Mouse (Mus musculus) bone marrow, adult 2 months (tissue): ENCODE data around the gene Il12b. TPM values are rescaled to one million over a fixed set of nuclear protein-coding genes. Genes with fewer than 3 reads are reported as not detected.

ENCODE experiments used
- H3K27ac ChIP-seq: fragments of 200-500 bp; 2 replicates; pipeline ENCODE4 v1.5.1; 2012; ENCODE audit warnings: low read depth, mild to moderate bottlenecking, control low read depth, inconsistent platforms, low read length; ENCODE audit not compliant: control insufficient read depth, poor library complexity, insufficient read depth
- H3K4me1 ChIP-seq: fragments of 200-500 bp; 2 replicates; pipeline ENCODE4 v1.6.1; 2011; ENCODE audit warnings: low read length; ENCODE audit not compliant: control insufficient read depth, insufficient read depth
- H3K4me3 ChIP-seq: fragments of 200-500 bp; replicated peaks from 2 replicates; pipeline ENCODE3; 2011; ENCODE audit warnings: mild to moderate bottlenecking, low read depth, low read length, control low read depth; ENCODE audit not compliant: control insufficient read depth
- CTCF ChIP-seq: fragments of 200-500 bp; IDR thresholded peaks from 2 replicates; pipeline ENCODE4 v1.5.1; 2011; ENCODE audit warnings: low read length, control low read depth; ENCODE audit not compliant: control insufficient read depth, insufficient read depth
- POLR2A ChIP-seq: fragments of 200-500 bp; IDR thresholded peaks from 2 replicates; pipeline ENCODE4 v1.6.1; 2011; ENCODE audit warnings: low read depth, mild to moderate bottlenecking, control low read depth, low read length, borderline replicate concordance; ENCODE audit not compliant: control insufficient read depth
- WGBS: fragments of 180-500 bp; shearing (Covaris S2); methylation state at CpG from one replicate; pipeline ENCODE4 v1.1.7; 2018; 5-methylcytosine and 5-hydroxymethylcytosine counted together
- polyA plus RNA-seq: library from polyadenylated mRNA; stranded (reverse); fragments of >200 nt; gene quantifications from 2 replicates; pipeline ENCODE4 v1.2.4, GENCODE M21; 2011; ENCODE audit warnings: low replicate concordance; ENCODE audit not compliant: missing spikeins, insufficient read depth, insufficient read length

Il12b gene
- polyA plus RNA-seq, 1 experiment, result not detected

- TF ChIP-seq CTCF (no peak), POLR2A (no peak)
- no peak overlapping the region for H3K4me3 ChIP-seq
- 88% methylated on average over 3 of the region's 3 CpGs for WGBS
- no peaks in the 10 kb centered on the region for H3K4me1 ChIP-seq
- H3K27ac ChIP-seq, result no peak overlapping the region
These were observed 14.7 kb downstream of the Il12b start for GRCm38 (mm10) chr11:44414605-44415004.

- Histone ChIP-seq H3K4me3 (no peak overlapping the region), H3K4me1 (no peaks in the 10 kb centered on the region), H3K27ac (no peak overlapping the region)
- TF ChIP-seq CTCF, result no peak
- no peak for TF ChIP-seq POLR2A
- 38% methylated on average over 1 of the region's 1 CpGs for WGBS
These were observed 17.5 kb downstream of the Il12b start for GRCm38 (mm10) chr11:44417403-44417802.

- TF ChIP-seq CTCF (no peak), POLR2A (no peak)
- WGBS, result 74% methylated on average over 10 of the region's 10 CpGs
- Histone ChIP-seq H3K4me1 (no peaks in the 10 kb centered on the region; the same call in 1 of the 2 replicates), H3K4me3 (no peak overlapping the region), H3K27ac (no peak overlapping the region)
These were observed 22.7 kb downstream of the Il12b start for GRCm38 (mm10) chr11:44422337-44423111.

DNA sequence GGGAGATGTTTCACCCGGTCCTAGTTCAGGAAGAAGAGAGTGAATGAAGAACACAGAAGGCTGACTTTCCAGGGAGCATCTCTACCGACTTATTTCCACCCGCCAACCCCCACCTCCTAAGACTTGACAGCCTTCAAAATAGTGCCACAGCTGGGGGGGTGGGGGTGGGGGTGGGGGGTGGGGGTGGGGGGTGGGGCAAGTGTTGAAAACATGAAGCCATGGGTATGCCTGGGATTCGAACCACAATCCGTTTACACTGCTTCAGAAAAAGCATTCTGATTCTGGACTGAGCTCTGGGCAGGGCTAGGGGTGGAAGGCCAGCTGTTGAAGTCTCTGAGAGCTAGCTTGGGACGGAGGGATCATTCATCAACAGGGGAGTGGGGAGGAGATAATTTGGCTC is 23.4 kb downstream of the Il12b start:
- no peaks in the 10 kb centered on the region; the same call in 1 of the 2 replicates for H3K4me1 ChIP-seq
- TF ChIP-seq POLR2A (no peak), CTCF (no peak)
- WGBS, result 61% methylated on average over 6 of the region's 6 CpGs
- no peak overlapping the region for H3K27ac ChIP-seq
- no peak overlapping the region for H3K4me3 ChIP-seq

DNA sequence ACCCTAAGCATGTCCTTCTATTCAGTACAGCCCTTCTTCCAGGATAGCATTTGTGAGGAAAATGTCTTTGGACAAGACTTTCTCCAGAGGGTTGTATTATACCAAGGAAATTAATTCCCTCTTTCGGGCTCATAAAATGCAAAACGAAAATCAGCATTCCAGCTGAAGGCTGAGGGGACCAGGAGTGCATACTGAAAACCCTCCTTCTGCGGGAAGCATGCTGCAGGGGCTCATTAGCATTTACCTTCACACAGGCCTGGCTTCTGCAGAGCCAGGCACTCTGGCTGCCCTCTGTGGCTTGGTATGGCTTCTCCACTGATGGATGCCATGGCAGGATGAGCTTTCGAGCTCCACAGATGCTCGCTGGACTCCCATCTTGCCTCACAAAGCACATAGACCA is 24.1 kb downstream of the Il12b start:
- 77% methylated on average over 5 of the region's 5 CpGs for whole genome bisulfite sequencing
- H3K4me3 ChIP-seq, result no peak overlapping the region
- H3K27ac ChIP-seq, result no peak overlapping the region
- no peaks in the 10 kb centered on the region; the same call in 1 of the 2 replicates for H3K4me1 ChIP-seq
- TF ChIP-seq POLR2A (no peak), CTCF (no peak)

DNA sequence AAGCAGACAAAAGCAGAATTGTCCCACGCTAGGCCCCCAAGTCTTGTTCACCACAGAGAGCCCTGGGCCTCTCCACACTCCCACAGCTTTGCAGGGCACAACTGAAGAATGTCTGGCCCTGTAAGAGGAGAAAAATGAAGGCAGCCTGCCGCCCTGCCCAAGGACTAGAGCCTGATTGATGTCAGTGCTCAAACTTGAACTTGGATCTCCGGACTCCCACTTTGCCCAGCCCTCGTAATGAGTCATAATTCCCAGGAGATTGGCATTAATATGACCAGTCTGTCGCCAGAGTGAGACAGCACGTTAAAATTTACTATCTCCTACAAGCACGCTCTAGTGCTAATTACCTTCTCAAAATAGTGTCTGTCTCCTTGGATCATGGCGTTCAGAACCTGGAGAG is 25.1 kb downstream of the Il12b start:
- Histone ChIP-seq H3K4me1 (no peaks in the 10 kb centered on the region; the same call in 1 of the 2 replicates), H3K27ac (no peak overlapping the region), H3K4me3 (no peak overlapping the region)
- WGBS, result 83% methylated on average over 8 of the region's 8 CpGs
- TF ChIP-seq CTCF (no peak), POLR2A (no peak)

DNA sequence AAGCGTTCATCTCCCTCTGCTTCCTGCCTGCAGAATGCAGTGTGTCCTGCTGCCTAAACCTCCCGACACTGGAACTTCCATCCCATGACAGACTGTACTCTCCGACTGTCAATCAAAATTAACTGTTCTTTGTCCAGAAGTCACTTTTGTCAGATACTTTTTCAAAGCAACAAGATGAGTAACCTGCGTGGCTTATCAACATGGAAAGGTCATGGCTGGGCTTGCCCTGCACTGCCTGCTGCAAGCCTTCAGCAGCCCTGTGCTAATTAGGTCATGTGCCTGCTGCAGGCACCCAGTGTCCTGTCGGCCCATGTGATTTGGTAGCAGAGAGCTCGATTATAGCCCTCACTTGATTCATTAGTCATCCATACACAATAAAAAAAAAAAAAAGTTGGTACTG is 25.8 kb downstream of the Il12b start:
- 79% methylated on average over 6 of the region's 6 CpGs for WGBS
- TF ChIP-seq POLR2A, result no peak
- TF ChIP-seq CTCF, result no peak

GRCm38 (mm10) chr11:44427951-44428350 is 28.1 kb downstream of the Il12b start:
- 63% methylated on average over 2 of the region's 2 CpGs for WGBS
- H3K27ac ChIP-seq, result no peak overlapping the region
- TF ChIP-seq POLR2A, result no peak
- TF ChIP-seq CTCF, result no peak
- H3K4me1 ChIP-seq, result no peaks in the 10 kb centered on the region; the same call in 1 of the 2 replicates
- no peak overlapping the region for H3K4me3 ChIP-seq

More for the DNA sequence above, 25.8 kb downstream of the Il12b start:
- Histone ChIP-seq H3K27ac (no peak overlapping the region), H3K4me1 (no peaks in the 10 kb centered on the region; the same call in 1 of the 2 replicates), H3K4me3 (no peak overlapping the region)
